Mouse (Mus musculus) activated CD4-positive, CD25-positive, alpha-beta regulatory T cell, adult 9 weeks (primary cell): Measurements from ENCODE around the gene Samd7. TPM values are rescaled to one million over a fixed set of nuclear protein-coding genes. Genes with fewer than 3 reads are reported as not detected.

ENCODE experiments used
- polyA plus RNA-seq: library from polyadenylated mRNA; unstranded; fragments of 100-300 nt; shearing (Covaris generic); gene quantifications from one replicate; pipeline ENCODE4 v1.2.1, GENCODE M21; 2017

Gene Samd7
- not detected for polyA plus RNA-seq

DNA sequence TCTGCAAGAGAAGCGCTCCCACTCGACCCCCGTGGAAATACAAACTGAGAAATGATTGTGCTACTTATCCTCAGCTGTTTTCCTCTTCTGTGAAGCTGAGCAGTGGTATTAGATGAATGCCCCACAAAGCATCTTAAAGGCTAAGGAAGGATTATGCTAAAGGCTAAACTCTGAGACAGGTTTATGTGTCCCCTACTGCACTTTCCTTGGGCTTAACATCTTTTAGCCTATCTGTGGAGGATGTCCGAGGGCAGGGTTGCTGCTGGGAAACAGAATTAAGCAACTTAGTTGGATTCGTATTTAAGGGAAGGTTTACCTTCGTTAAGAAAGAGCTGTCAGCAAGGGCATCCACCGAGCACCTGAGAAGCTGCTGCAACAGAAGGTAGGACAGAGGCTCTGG, at the start of gene Samd7:
Samd7 (plus strand) TSS at position 288 of the 400 bp plus-strand sequence.

DNA sequence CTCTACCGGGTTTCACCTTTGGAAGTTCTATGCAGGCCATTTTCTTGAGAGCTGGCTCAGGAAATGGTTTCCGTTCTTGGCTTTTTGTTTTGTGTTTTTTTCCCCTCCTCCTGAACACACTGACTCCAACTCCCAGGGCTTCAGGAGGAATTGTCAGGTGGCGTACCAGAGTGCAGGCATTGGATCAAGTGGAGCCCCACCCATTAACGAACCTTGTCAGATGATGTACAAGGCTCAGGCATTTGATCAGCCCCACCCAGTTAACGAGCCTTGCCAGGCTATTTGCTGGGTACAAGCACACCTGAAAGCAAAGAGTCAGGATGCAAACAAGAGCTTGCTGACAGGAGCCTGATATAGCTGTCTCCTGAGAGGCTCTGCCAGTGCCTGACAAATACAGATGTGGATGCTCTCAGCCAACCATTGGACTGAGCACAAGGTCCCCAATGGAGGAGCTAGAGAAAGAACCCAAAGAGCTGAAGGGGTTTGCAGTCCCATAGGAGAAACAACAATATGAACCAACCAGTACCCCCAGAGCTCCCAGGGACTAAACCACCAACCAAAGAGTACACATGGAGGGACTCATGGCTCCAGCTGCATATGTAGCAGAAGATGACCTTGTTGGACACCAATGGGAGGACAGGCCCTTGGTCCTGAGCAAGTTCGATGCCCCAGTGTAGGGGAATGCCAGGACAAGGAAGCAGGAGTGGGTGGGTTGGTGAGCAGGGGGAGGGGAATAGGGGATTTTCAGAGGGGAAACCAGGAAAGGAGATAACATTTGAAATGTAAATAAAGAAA, 46.2 kb upstream of the Samd7 start, which contains the start of gene Lrrc31:
Lrrc31 (minus strand) TSS at position 133 of the 795 bp plus-strand sequence.

DNA sequence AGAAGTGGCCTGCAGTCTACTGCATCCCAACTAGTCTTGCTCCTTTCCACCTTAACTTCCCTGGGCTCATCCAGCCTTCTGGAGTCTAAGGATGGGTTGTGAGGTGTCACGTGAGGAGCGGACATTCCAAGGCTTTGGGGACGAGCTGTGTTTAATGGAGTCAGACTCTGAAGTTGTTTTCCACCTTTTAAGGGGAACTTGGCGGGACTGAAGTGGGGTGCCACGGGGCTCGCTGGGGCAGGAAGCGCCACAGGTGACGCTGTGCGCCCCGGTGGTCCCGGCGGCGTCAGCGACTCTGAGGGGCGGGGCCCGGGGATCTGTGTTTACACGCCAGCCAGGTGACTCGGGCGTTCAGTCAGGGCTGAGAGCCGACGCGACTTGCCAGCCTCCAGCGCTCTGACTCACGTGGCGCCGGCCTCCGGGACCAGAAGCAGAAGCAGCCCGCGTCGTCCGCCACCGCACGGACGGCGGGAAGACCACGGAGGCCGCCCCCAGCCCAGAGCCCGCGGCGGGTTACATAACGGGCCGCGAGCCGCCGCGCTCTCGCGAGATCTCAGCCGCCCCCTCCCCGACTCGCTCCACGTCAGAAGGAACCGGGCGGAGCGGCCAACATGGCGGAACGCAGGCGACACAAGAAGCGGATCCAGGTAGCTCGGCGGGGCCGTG, 46.8 kb downstream of the Samd7 start, which contains the start of gene Sec62:
Sec62 (plus strand) TSS at position 139 of the 666 bp plus-strand sequence.

Other genes with a start within 250 kb of the Samd7 start
- not detected for gene Mecom, start 198.3 kb upstream of the Samd7 start, polyA plus RNA-seq
- not detected for gene Actrt3, start 146.4 kb upstream of the Samd7 start, polyA plus RNA-seq
- 52.4 TPM for gene Mynn, start 144.2 kb upstream of the Samd7 start, polyA plus RNA-seq
- not detected for gene Lrriq4, start 101.8 kb upstream of the Samd7 start, polyA plus RNA-seq
- not detected for gene Lrrc34, start 98.4 kb upstream of the Samd7 start, polyA plus RNA-seq
- gene Lrrc31, start 46.5 kb upstream of the Samd7 start, polyA plus RNA-seq, result not detected
- gene Sec62, start 46.6 kb downstream of the Samd7 start, polyA plus RNA-seq, result 95.1 TPM
- gene Gpr160, start 109.7 kb downstream of the Samd7 start, polyA plus RNA-seq, result 4.6 TPM
- gene Phc3, start 223.1 kb downstream of the Samd7 start, polyA plus RNA-seq, result 46.0 TPM
- 1.6 TPM for gene Prkci, start 249.5 kb downstream of the Samd7 start, polyA plus RNA-seq